Mouse (Mus musculus): ENCODE measurements around the gene Foxn1. TPM values are rescaled to one million over a fixed set of nuclear protein-coding genes. Genes with fewer than 3 reads are reported as not detected.

The Foxn1 gene
- total RNA-seq, 2 experiments from 2014 or later, result not detected

DNA sequence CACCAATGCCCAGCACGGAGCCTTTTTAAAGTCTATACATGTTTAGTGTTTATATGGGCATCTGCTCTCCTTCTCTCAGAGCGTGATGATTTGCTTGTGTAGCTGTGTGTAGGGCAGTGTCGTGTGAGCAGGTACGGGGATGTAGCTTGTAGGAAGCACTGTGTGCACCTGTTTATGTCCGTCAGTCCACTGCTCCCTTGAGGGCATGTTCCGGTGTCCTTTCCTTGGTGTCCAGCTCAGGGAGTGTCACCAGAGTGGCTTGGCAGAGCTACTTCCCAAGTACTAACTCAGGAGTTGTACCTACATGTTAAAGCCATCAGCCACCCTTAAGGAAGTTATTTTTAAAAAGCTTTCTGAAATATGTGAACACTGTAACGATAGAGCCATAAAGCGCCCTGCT, 49.3 kb downstream of the Foxn1 start:
- ATAC-seq (replicated peaks; ENCODE audit: low FRiP score, poor library complexity, severe bottlenecking), result no peak

DNA sequence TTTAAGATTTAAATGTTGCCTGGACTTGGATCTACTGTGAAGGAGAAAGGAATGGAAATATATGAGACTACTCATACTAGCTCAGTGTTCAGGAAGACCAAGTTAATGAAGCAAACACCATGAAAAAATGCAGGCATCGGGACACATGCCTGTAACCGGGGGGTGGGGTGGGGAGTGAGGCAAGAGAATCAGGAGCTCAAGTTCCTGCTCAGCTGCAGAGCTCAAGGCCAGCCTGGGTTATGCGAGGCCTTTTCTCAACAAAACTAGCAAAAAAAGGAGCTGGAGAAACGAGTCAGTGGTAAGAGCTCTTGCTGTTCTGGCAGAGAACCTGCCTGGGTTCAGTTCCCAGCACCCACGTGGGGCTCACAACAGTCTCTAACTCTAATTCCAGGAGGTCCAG, 52.4 kb downstream of the Foxn1 start:
- no peak for ATAC-seq (replicated peaks; ENCODE audit: low FRiP score, poor library complexity, severe bottlenecking)

DNA sequence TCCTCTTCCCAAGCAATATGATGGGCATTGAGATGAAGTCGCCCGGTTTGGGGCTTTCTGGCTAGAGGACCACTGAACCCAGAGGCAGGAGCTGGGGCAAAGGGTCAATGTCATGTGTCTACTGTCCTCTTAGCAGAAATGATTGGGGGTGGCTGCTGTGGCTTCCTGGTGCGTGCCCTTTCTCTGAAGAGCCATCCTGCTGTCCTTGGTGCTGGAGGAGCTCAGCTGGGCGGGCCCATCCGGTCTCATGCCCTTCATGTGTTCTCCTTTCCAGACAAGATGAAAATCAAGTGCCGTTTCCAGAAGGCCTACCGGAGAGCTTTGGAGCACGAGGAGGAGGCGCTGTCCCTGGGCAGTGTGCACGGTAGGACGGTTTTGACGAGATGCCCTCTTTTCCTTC, 53.7 kb downstream of the Foxn1 start:
- no peak for ATAC-seq (replicated peaks; ENCODE audit: low FRiP score, poor library complexity, severe bottlenecking)

DNA sequence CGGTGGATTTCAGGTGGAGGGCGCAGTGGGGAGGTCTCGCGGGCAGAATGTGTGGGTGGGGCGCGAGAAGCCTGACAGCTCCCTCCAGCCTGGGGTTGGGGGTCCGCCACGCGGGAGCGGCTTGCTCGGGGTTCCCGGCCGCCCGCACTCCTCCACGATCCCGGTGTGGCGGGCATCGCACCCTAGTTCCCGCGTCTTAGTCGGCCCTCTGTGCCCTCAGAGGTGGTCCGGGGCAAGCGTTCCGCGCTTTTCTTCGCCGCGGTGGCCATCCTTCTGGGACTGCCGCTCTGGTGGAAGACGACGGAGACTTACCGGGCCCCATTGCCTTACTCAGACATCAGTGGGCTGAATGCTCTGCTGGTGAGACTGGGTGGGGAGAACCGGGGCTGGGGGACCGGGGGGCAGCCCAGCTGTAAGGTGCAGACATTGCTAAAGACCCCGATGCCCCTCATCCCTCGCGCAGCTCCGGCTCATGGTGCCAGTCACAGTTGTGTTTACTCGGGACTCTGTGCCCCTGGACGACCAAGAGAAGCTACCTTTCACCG, 57.8 kb downstream of the Foxn1 start:
- peak; percentile 58 for ATAC-seq (replicated peaks; ENCODE audit: low FRiP score, poor library complexity, severe bottlenecking)

DNA sequence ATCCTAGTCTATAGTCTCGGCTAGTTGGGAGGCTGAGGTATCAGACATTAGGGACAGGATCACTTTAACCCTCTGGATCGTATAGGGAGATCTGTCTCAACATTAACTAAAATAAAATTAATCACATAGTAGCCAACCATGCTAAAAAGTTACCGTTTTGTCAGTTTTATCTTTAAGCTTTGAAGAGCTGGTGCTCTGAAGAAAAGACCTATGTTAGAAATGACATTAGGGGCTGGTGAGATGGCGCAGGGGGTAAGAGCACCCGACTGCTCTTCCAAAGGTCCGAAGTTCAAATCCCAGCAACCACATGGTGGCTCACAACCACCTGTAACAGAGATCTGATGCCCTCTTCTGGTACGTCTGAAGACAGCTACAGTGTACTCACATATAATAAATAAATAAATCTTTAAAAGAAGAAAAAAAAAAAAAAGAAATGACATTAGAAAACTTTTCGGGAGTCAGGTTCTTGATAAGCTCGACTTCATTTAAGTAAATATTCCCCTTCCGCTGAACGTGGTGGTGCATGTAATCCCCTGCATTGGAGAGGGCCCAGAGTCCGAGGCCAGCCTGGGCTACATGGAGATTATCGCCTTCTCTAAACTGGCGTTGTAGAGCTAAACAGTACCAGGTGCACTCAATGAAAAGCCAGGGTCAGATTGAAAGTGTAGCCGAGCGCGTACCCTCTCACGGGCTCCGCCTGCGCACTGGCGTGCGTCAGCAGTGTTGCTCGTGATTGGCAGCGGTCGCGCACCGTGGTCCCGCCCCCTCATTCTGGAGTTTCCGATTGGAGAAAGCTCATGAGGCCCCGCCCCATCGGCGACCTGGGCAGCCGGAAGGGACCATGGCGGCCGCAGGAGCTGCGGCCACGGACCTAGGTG, 58.5 kb downstream of the Foxn1 start, which contains the start of gene Pigs:
Gene Pigs (plus strand): TSS at position 782 of the 878 bp plus-strand sequence.
- ATAC-seq (replicated peaks; ENCODE audit: low FRiP score, poor library complexity, severe bottlenecking), result peak; percentile 100

DNA sequence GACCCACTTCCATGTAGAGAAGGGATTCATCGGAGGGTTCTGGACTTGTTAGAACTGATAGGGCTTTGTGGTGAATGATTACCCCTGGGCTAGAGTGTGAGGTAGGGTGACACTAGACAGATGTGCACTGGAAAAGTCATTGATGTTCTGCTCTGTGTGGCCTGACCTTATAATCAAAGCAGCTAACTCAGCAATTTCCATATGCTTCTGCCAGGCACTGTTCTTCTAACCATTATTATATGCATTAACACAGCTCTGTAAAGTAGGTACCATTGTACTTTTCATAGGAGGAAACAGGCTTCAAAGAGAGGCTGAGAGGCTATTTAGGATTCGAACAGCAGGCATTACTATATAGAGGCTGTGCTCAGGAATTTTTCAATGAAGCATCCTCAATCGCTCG, 59.1 kb downstream of the Foxn1 start:
- ATAC-seq (replicated peaks; ENCODE audit: low FRiP score, poor library complexity, severe bottlenecking), result no peak

DNA sequence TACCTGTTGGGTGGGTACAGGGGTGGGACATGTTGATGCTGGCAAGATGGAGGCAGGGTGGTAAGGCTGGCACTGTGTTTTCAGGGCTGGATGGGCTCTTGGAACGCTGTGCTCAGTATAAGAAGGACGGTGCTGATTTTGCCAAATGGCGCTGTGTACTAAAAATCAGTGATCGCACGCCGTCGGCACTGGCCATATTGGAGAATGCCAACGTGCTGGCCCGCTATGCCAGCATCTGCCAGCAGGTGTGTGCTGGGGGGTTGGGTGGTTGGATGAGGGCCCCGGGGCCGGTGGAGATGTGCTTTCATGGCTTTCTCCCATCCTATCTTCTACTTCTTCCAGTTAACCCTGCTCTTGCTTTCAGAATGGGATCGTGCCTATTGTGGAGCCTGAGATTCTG, 61.4 kb downstream of the Foxn1 start:
- ATAC-seq (replicated peaks; ENCODE audit: low FRiP score, poor library complexity, severe bottlenecking), result no peak

DNA sequence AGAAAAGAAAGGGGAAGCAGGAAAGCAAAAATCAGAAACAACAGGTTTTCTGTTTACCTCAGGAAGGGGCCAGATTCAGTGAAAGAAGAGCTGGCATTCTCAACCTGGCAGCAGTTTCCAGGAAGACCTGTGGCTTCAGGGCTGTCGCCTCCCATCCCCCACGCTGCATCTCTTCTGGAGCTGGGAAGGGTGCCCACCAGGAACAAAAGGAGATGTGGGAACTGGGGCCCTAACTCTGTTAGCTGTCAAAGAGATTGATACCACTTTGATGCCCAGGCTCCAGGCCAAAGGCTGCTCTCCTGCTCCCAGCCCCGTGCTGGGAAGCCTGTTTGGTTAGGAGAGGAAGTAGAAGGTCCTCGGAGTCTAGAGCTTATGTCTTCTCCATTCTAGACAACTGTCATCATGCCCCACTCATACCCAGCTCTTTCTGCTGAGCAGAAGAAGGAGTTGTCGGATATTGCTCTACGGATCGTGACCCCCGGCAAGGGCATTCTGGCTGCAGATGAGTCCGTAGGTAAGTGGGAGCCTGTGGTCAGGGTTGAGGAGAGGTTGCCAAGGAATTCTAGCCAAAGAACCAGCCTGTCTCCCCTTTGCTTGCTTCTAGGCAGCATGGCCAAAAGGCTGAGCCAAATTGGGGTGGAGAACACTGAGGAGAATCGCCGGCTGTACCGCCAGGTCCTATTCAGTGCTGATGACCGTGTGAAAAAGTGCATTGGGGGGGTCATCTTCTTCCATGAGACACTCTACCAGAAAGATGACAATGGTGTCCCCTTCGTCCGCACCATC, 62.2 kb downstream of the Foxn1 start:
- no peak for ATAC-seq (replicated peaks; ENCODE audit: low FRiP score, poor library complexity, severe bottlenecking)

DNA sequence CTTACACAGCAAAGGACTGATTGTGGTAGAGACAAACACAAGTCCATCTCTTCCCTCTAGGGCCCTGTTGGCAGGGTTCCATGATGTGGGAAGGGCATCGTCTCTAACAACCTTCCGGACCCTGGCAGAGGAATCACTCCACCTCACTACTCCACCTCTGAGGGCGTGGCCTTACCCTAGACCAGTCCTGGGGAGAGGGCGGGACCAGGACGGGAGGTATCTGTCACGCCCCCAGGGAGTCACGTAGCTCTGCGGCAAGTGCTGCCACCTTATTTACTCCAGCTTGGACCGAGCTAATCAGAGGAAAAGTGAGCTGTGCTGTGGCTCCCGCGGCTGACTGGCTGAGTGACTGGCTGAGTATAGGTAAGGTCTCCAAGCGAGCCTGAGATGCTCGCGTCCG, 63.5 kb downstream of the Foxn1 start, which contains the start of gene Aldoc:
Gene Aldoc (plus strand): TSS at position 109 of the 400 bp plus-strand sequence.
- peak; percentile 93 for ATAC-seq (replicated peaks; ENCODE audit: low FRiP score, poor library complexity, severe bottlenecking)

DNA sequence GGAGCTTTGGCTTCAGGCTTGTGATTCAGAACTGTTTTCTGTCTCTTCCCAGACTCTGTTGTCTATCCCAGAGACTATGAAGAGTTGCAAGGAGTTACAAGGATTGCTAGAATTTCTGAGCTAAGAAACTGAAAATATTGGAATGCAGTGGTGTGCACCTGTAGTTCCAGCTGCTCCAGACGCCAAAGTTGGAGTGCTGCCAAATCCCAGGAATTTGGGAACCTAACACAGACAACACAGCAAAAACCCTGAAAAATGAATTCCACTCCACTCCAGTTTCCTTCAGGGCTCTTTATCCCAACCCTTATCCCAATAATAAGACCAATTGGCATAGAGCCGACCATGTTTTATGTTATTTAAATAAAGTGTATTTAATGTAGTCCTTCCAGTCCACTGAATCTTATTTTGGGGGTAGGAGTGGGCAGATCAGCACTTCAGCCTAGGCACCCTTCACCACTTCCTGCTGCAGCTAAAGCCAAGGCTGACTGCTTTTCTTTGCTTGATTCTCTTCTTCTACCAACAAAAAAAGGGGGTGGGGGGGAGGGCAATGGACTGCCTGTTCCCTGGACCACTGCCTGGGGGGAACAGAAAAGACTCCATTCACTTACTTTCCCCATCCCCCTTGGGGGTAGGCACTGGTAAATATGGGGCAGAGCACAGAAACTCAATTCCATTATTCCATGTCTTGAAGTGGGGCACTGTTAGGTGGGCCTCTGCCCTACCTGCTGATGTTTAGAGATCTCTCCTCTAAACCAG, 64.1 kb downstream of the Foxn1 start:
- ATAC-seq (replicated peaks; ENCODE audit: low FRiP score, poor library complexity, severe bottlenecking), result no peak

DNA sequence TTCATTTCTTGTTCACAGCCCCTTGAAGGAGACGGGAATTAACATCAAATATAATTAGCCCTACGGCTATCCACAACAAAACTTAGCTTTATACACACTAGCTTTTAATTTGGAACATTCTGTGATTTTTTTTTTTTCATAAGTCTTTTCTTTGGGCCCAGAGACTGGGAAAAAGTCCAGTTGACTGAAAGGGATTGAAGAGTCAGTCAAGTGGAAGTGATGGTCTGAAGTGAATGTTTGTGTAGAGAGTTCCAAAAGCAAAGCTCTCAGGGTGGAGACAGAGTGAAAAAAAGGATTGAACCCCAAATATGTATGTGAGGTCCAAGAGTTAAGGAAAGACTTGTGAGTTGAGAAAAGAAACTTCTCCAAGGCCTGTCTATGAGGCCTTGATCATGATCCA, 67.9 kb downstream of the Foxn1 start:
- no peak for ATAC-seq (replicated peaks; ENCODE audit: low FRiP score, poor library complexity, severe bottlenecking)

DNA sequence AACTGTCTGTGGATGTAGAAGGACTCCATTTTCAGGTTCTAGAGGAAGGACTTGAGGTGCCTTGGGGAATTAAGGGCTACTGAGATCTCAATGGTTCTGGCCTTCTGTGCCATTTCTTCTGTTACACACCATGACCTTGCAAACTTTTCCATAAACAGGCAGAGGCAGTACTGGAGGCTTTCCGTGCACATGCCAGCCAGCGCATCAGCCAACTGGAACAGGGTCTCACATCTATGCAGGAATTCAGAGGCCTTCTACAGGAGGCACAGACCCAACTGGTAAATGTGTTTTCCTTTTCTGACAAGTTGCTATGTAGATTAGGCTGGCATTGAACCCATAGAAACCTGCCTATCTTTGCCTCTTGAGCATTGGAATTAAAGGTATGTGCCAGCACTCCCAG, 72.7 kb downstream of the Foxn1 start:
- no peak for ATAC-seq (replicated peaks; ENCODE audit: low FRiP score, poor library complexity, severe bottlenecking)

DNA sequence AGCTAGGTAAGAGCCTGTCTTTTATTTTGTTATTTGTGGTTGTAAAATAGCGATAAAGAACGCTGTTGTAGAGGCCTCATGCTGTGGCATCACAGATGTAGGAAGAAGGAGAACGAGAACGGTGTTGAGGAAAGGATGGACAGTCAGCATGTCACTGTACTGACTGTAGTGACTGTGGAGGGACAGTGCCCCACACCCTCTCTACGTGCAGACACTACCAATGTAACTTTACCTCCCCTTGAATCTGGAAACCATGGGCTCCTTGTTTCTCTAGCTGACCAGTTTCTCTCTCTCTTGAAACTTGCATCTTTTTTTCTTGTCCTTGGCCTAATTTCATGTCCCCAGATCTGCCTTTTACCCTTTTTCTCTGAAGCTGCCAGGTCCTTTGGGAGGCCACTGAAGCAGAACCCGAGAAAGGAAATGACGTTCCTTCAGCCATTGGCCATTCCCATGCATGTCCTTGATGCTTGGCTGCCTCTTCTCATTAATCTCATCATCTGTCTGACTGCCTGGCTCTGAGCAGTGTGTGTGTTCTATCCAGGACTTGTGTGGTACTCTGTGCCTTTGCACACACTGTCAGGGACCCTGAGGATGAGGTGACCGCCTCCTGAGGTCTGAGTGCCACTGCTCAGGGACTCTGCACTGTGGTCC, 75.4 kb downstream of the Foxn1 start:
- 0 out of 2 replicates have a peak, but pooled peaks have one; percentile 23 for ATAC-seq (replicated peaks; ENCODE audit: low FRiP score, poor library complexity, severe bottlenecking)

Other genes starting within 250 kb of the Foxn1 start
- gene Traf4, start 221.0 kb downstream of the Foxn1 start, total RNA-seq (2015; ENCODE audit: low replicate concordance), result 11.3 and 35.3 TPM in 2 replicates
- gene Traf4, start 221.0 kb downstream of the Foxn1 start, total RNA-seq (2017; ENCODE audit: low replicate concordance), result 14.6 and 16.1 TPM in 2 replicates
- gene Nek8, start 209.9 kb downstream of the Foxn1 start, total RNA-seq (2015; ENCODE audit: low replicate concordance), result 43.2 and 79.6 TPM in 2 replicates
- 35.9 and 76.8 TPM in 2 replicates for gene Nek8, start 209.9 kb downstream of the Foxn1 start, total RNA-seq (2017; ENCODE audit: low replicate concordance)
- gene Tlcd1, start 209.8 kb downstream of the Foxn1 start, total RNA-seq (2015; ENCODE audit: low replicate concordance), result 174 and 194 TPM in 2 replicates
- 107 and 197 TPM in 2 replicates for gene Tlcd1, start 209.8 kb downstream of the Foxn1 start, total RNA-seq (2017; ENCODE audit: low replicate concordance)
- 1,034 and 1,190 TPM in 2 replicates for gene Rpl23a, start 203.0 kb downstream of the Foxn1 start, total RNA-seq (2015; ENCODE audit: low replicate concordance)
- gene Rpl23a, start 203.0 kb downstream of the Foxn1 start, total RNA-seq (2017; ENCODE audit: low replicate concordance), result 811 and 1,012 TPM in 2 replicates
- gene Rab34, start 198.1 kb downstream of the Foxn1 start, total RNA-seq (2015; ENCODE audit: low replicate concordance), result 2.9 TPM in 1 of 2 replicates, not detected in the other
- gene Rab34, start 198.1 kb downstream of the Foxn1 start, total RNA-seq (2017; ENCODE audit: low replicate concordance), result 2.6 and 7.1 TPM in 2 replicates
- not detected in 2 replicates for gene Proca1, start 193.2 kb downstream of the Foxn1 start, total RNA-seq (2015; ENCODE audit: low replicate concordance)
- gene Proca1, start 193.2 kb downstream of the Foxn1 start, total RNA-seq (2017; ENCODE audit: low replicate concordance), result not detected in 2 replicates
- 39.6 and 52.4 TPM in 2 replicates for gene Sdf2, start 140.8 kb downstream of the Foxn1 start, total RNA-seq (2015; ENCODE audit: low replicate concordance)
- gene Sdf2, start 140.8 kb downstream of the Foxn1 start, total RNA-seq (2017; ENCODE audit: low replicate concordance), result 15.8 and 21.6 TPM in 2 replicates
- gene Supt6, start 140.6 kb downstream of the Foxn1 start, total RNA-seq (2015; ENCODE audit: low replicate concordance), result 22.2 and 30.6 TPM in 2 replicates
- gene Supt6, start 140.6 kb downstream of the Foxn1 start, total RNA-seq (2017; ENCODE audit: low replicate concordance), result 21.3 and 27.7 TPM in 2 replicates
- gene 2610507B11Rik, start 124.8 kb downstream of the Foxn1 start, total RNA-seq (2015; ENCODE audit: low replicate concordance), result 53.7 and 76.3 TPM in 2 replicates
- gene 2610507B11Rik, start 124.8 kb downstream of the Foxn1 start, total RNA-seq (2017; ENCODE audit: low replicate concordance), result 77.1 and 80.1 TPM in 2 replicates
- not detected in 2 replicates for gene BC030499, start 95.7 kb downstream of the Foxn1 start, total RNA-seq (2015; ENCODE audit: low replicate concordance)
- not detected in 2 replicates for gene BC030499, start 95.7 kb downstream of the Foxn1 start, total RNA-seq (2017; ENCODE audit: low replicate concordance)
- 234 and 259 TPM in 2 replicates for gene Spag5, start 85.0 kb downstream of the Foxn1 start, total RNA-seq (2015; ENCODE audit: low replicate concordance)
- gene Spag5, start 85.0 kb downstream of the Foxn1 start, total RNA-seq (2017; ENCODE audit: low replicate concordance), result 464 and 490 TPM in 2 replicates
- gene Aldoc, start 63.6 kb downstream of the Foxn1 start, total RNA-seq (2015; ENCODE audit: low replicate concordance), result 1.3 and 16.2 TPM in 2 replicates
- 2.4 and 3.0 TPM in 2 replicates for gene Aldoc, start 63.6 kb downstream of the Foxn1 start, total RNA-seq (2017; ENCODE audit: low replicate concordance)
- 7.2 and 14.3 TPM in 2 replicates for gene Pigs, start 58.1 kb downstream of the Foxn1 start, total RNA-seq (2015; ENCODE audit: low replicate concordance)
- gene Pigs, start 58.1 kb downstream of the Foxn1 start, total RNA-seq (2017; ENCODE audit: low replicate concordance), result 3.6 and 3.9 TPM in 2 replicates
- gene Unc119, start 43.1 kb downstream of the Foxn1 start, total RNA-seq (2015; ENCODE audit: low replicate concordance), result 17.2 and 20.9 TPM in 2 replicates
- gene Unc119, start 43.1 kb downstream of the Foxn1 start, total RNA-seq (2017; ENCODE audit: low replicate concordance), result 7.9 and 8.3 TPM in 2 replicates
- not detected in 2 replicates for gene Slc13a2, start 35.7 kb upstream of the Foxn1 start, total RNA-seq (2015; ENCODE audit: low replicate concordance)
- 0.68 TPM in 1 of 2 replicates, not detected in the other for gene Slc13a2, start 35.7 kb upstream of the Foxn1 start, total RNA-seq (2017; ENCODE audit: low replicate concordance)
- gene Slc46a1, start 79.1 kb upstream of the Foxn1 start, total RNA-seq (2015; ENCODE audit: low replicate concordance), result not detected in 2 replicates
- 0.13 TPM in 1 of 2 replicates, not detected in the other for gene Slc46a1, start 79.1 kb upstream of the Foxn1 start, total RNA-seq (2017; ENCODE audit: low replicate concordance)
- gene Sarm1, start 111.2 kb upstream of the Foxn1 start, total RNA-seq (2015; ENCODE audit: low replicate concordance), result not detected in 2 replicates
- not detected in 2 replicates for gene Sarm1, start 111.2 kb upstream of the Foxn1 start, total RNA-seq (2017; ENCODE audit: low replicate concordance)
- gene Vtn, start 112.5 kb upstream of the Foxn1 start, total RNA-seq (2015; ENCODE audit: low replicate concordance), result not detected in 2 replicates
- not detected in 2 replicates for gene Vtn, start 112.5 kb upstream of the Foxn1 start, total RNA-seq (2017; ENCODE audit: low replicate concordance)
- gene Sebox, start 116.9 kb upstream of the Foxn1 start, total RNA-seq (2015; ENCODE audit: low replicate concordance), result not detected in 2 replicates
- gene Sebox, start 116.9 kb upstream of the Foxn1 start, total RNA-seq (2017; ENCODE audit: low replicate concordance), result not detected in 2 replicates
- gene Tmem199, start 125.6 kb upstream of the Foxn1 start, total RNA-seq (2015; ENCODE audit: low replicate concordance), result 2.5 TPM in 1 of 2 replicates, not detected in the other
- gene Tmem199, start 125.6 kb upstream of the Foxn1 start, total RNA-seq (2017; ENCODE audit: low replicate concordance), result 7.7 and 10.1 TPM in 2 replicates
- 8.6 and 9.6 TPM in 2 replicates for gene Poldip2, start 125.6 kb upstream of the Foxn1 start, total RNA-seq (2015; ENCODE audit: low replicate concordance)
- 4.0 and 8.1 TPM in 2 replicates for gene Poldip2, start 125.6 kb upstream of the Foxn1 start, total RNA-seq (2017; ENCODE audit: low replicate concordance)
- gene Tnfaip1, start 149.8 kb upstream of the Foxn1 start, total RNA-seq (2015; ENCODE audit: low replicate concordance), result 2.1 and 2.2 TPM in 2 replicates
- gene Tnfaip1, start 149.8 kb upstream of the Foxn1 start, total RNA-seq (2017; ENCODE audit: low replicate concordance), result 0.61 TPM in 1 of 2 replicates, not detected in the other
- gene Ift20, start 149.8 kb upstream of the Foxn1 start, total RNA-seq (2015; ENCODE audit: low replicate concordance), result 63.1 and 72.5 TPM in 2 replicates
- gene Ift20, start 149.8 kb upstream of the Foxn1 start, total RNA-seq (2017; ENCODE audit: low replicate concordance), result 20.1 and 72.1 TPM in 2 replicates
- 22.2 and 26.7 TPM in 2 replicates for gene Tmem97, start 164.2 kb upstream of the Foxn1 start, total RNA-seq (2015; ENCODE audit: low replicate concordance)
- 6.0 and 14.0 TPM in 2 replicates for gene Tmem97, start 164.2 kb upstream of the Foxn1 start, total RNA-seq (2017; ENCODE audit: low replicate concordance)

Measured in erythroid progenitor cell, adult 5-6 weeks (primary cell).